14 mouse cellular contexts compared by ENCODE assay signal in the genomic region with DNA sequence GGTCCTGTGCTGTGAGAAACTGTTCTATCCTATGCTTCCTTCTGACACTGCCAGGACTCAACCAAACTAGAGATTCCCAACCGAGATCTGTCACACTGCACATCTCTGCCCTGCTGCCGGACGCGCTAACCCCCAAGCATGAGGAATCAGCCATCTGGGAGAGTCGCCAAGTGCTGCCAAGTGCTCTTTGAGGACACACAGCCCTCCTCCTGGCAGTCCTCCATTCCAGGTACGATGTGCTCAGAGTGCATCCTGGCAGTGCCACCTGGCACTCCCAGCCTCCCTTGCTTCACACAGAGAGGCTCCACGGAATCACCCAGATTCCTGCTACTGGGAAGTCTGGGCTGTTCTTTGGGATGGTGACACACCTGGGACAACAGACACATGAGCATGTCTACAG. TPM values are rescaled to one million over a fixed set of nuclear protein-coding genes. Genes with fewer than 3 reads are reported as not detected.
DNase-seq lines count a peak whose midpoint lies in the region; ATAC-seq and TF ChIP-seq lines count a peak whose summit lies in the region.
"Had no signal": no experiment of that assay in that cellular context is flagged by ENCODE, and none has a peak within 500 bp of the region (broad histone marks: within the 10 kb centered on the region; RNA-seq: fewer than 3 reads in every experiment).

No protein-coding gene starts in this region.

- no peak for ATAC-seq in midbrain, postnatal 0 days (ENCODE audit: low FRiP score)
- no peak for ATAC-seq in midbrain, embryonic 14.5 days (ENCODE audit: low FRiP score, low TSS enrichment)
- no peak for ATAC-seq in megakaryocyte-erythroid progenitor cell, adult 5-6 weeks (replicated peaks; ENCODE audit: low FRiP score, low TSS enrichment, poor library complexity, severe bottlenecking)
- ATAC-seq: forebrain, embryonic 15.5 days; midbrain, embryonic 13.5 days had no signal

- WGBS in midbrain, postnatal 0 days, result 80% methylated on average over 7 of the region's 7 CpGs
- WGBS in midbrain, embryonic 14.5 days, result 85% methylated on average over 7 of the region's 7 CpGs

- no peaks in the 10 kb centered on the region for H3K27me3 ChIP-seq in midbrain, postnatal 0 days (ENCODE audit: insufficient read depth, low read length)
- no peaks in the 10 kb centered on the region for H3K27me3 ChIP-seq in midbrain, embryonic 14.5 days (ENCODE audit: control insufficient read depth, insufficient read depth, low read length)
- H3K27me3 ChIP-seq: forebrain, embryonic 15.5 days; midbrain, embryonic 13.5 days; neural tube, embryonic 13.5 days had no signal

- H3K36me3 ChIP-seq in midbrain, postnatal 0 days (ENCODE audit: insufficient read depth, low read length), result no peaks in the 10 kb centered on the region
- no peaks in the 10 kb centered on the region for H3K36me3 ChIP-seq in midbrain, embryonic 14.5 days (ENCODE audit: control insufficient read depth, insufficient read depth, low read length)
- H3K36me3 ChIP-seq: forebrain, embryonic 15.5 days; midbrain, embryonic 13.5 days; neural tube, embryonic 13.5 days had no signal

- no peak for TF ChIP-seq CTCF in midbrain, postnatal 0 days (IDR thresholded peaks at IDR 0.05)

- intact Hi-C loops in left cerebral cortex, postnatal 10 days (cut with DNase I), result no loop called here

- H3K9me3 ChIP-seq in midbrain, postnatal 0 days (ENCODE audit: low read length), result no peaks in the 10 kb centered on the region
- no peaks in the 10 kb centered on the region for H3K9me3 ChIP-seq in midbrain, embryonic 14.5 days (ENCODE audit: control insufficient read depth, low read length)
- H3K9me3 ChIP-seq: forebrain, embryonic 15.5 days; midbrain, embryonic 13.5 days; neural tube, embryonic 13.5 days had no signal

- H3K4me2 ChIP-seq in midbrain, postnatal 0 days (ENCODE audit: low read depth, low read length, poor library complexity, severe bottlenecking), result no peak overlapping the region
- no peak overlapping the region for H3K4me2 ChIP-seq in midbrain, embryonic 14.5 days (ENCODE audit: low read length)
- H3K4me2 ChIP-seq: forebrain, embryonic 15.5 days; midbrain, embryonic 13.5 days; neural tube, embryonic 13.5 days had no signal

- H3K4me1 ChIP-seq in midbrain, postnatal 0 days (ENCODE audit: insufficient read depth, low read length), result no peaks in the 10 kb centered on the region
- peaks cover 8% of the 10 kb centered on the region; the same call in 1 of the 2 replicates for H3K4me1 ChIP-seq in midbrain, embryonic 14.5 days (ENCODE audit: control insufficient read depth, insufficient read depth, low read length)

- no peak overlapping the region for H3K27ac ChIP-seq in midbrain, postnatal 0 days (ENCODE audit: low read depth, low read length)
- no peak overlapping the region for H3K27ac ChIP-seq in midbrain, embryonic 14.5 days (replicated peaks; ENCODE audit: low read depth, low read length)
- H3K27ac ChIP-seq: forebrain, embryonic 15.5 days; kidney, postnatal 0 days; midbrain, embryonic 13.5 days; neural tube, embryonic 13.5 days had no signal

- no peak overlapping the region for H3K4me3 ChIP-seq in midbrain, postnatal 0 days (ENCODE audit: low read depth, low read length)
- H3K4me3 ChIP-seq in midbrain, embryonic 14.5 days (replicated peaks; ENCODE audit: low read depth, low read length), result no peak overlapping the region
- H3K4me3 ChIP-seq: forebrain, embryonic 15.5 days; midbrain, embryonic 13.5 days; neural tube, embryonic 13.5 days had no signal

- no peak overlapping the region for H3K9ac ChIP-seq in midbrain, postnatal 0 days (replicated peaks; ENCODE audit: low read length, poor library complexity, severe bottlenecking)
- H3K9ac ChIP-seq in midbrain, embryonic 14.5 days (replicated peaks; ENCODE audit: low read length), result no peak overlapping the region
- H3K9ac ChIP-seq: forebrain, embryonic 15.5 days; midbrain, embryonic 13.5 days; neural tube, embryonic 13.5 days had no signal

- peak; percentile 32 for DNase-seq in midbrain, postnatal 0 days (ENCODE audit: low spot score)
- no peak for DNase-seq in midbrain, embryonic 14.5 days
- peak; percentile 59 to 61 for DNase-seq in cerebellum, adult 18-20 months
- DNase-seq in cerebellum, postnatal 14 days, result peak; percentile 82 to 87
- peak; percentile 64 for DNase-seq in lung, postnatal 36 days
- no peak for DNase-seq in left cerebral cortex, postnatal 10 days (ENCODE audit: extremely low spot score in 1 of 2, low spot score in 2 of 2)
- DNase-seq: heart, postnatal 10 days had no signal

RNA-seq across cellular contexts. Expression of gene Edar, which starts 31.3 kb away (rescaled TPM):
- 0.33 and 0.85 TPM in 2 replicates for total RNA-seq in midbrain, postnatal 0 days (2014; rRNA removed)
- 0.13 and 0.16 TPM in 2 replicates for polyA plus RNA-seq in midbrain, postnatal 0 days (2015; fragmentation: Nextera tagmentation; extraction: Ambion mirVana)
- polyA plus RNA-seq in midbrain, embryonic 14.5 days (2014; fragmentation: Nextera tagmentation; extraction: Ambion mirVana), result 0.09 and 0.41 TPM in 2 replicates
- total RNA-seq in megakaryocyte-erythroid progenitor cell, adult 5-6 weeks (2014; fragmentation: Nextera tagmentation), result not detected in 2 replicates
- not detected in 2 replicates for total RNA-seq in megakaryocyte-erythroid progenitor cell, adult 5-6 weeks (2017)
- total RNA-seq in left cerebral cortex, postnatal 10 days (2021), result under 1 TPM; 0.41 to 0.43 TPM
- total RNA-seq: CH12.LX had no signal
- polyA plus RNA-seq: liver, embryonic 16.5 days had no signal

Comparison
In these comparisons a context has a peak if more than half of its experiments do, and no peak if none do; other contexts are left out.
1. DNase-seq: peak in midbrain, postnatal 0 days (single experiment), cerebellum, adult 18-20 months (2 of 2), cerebellum, postnatal 14 days (2 of 2) and lung, postnatal 36 days (single experiment); none in midbrain, embryonic 14.5 days (single experiment) and left cerebral cortex, postnatal 10 days (0 of 2).